Mouse (Mus musculus) MN1 (cell line): ENCODE data around the gene Pakap.

Experiments used
- DNase-seq: peaks from one replicate; pipeline ENCODE4 v3.0.0-alpha.2; 2016; ENCODE audit warnings: low spot score

The Pakap gene

GRCm38 (mm10) chr4:57842472-57843305, 274.7 kb downstream of the Pakap start:
- no peak for DNase-seq

GRCm38 (mm10) chr4:57845031-57845431, 277.1 kb downstream of the Pakap start:
- no peak for DNase-seq

GRCm38 (mm10) chr4:57845541-57846210, 277.7 kb downstream of the Pakap start:
- no peak for DNase-seq

GRCm38 (mm10) chr4:57846381-57846990, 278.5 kb downstream of the Pakap start:
- no peak for DNase-seq

- DNase-seq = no peak
Observed at GRCm38 (mm10) chr4:57846991-57847422, 279.0 kb downstream of the Pakap start.

- no peak for DNase-seq
Observed at GRCm38 (mm10) chr4:57847676-57848075, 279.7 kb downstream of the Pakap start.

GRCm38 (mm10) chr4:57849465-57849864, 281.5 kb downstream of the Pakap start:
- DNase-seq = no peak

GRCm38 (mm10) chr4:57851731-57852130, 283.8 kb downstream of the Pakap start:
- DNase-seq = no peak

- no peak for DNase-seq
Observed at GRCm38 (mm10) chr4:57852461-57853040, 284.6 kb downstream of the Pakap start.

GRCm38 (mm10) chr4:57854181-57854580, 286.2 kb downstream of the Pakap start:
- DNase-seq = no peak

- DNase-seq = no peak
Observed at GRCm38 (mm10) chr4:57855281-57855941, 287.4 kb downstream of the Pakap start.

GRCm38 (mm10) chr4:57856673-57857072, 288.7 kb downstream of the Pakap start:
- no peak for DNase-seq

- DNase-seq = no peak
Observed at GRCm38 (mm10) chr4:57860204-57860611, 292.2 kb downstream of the Pakap start.

- DNase-seq = no peak
Observed at GRCm38 (mm10) chr4:57861166-57861565, 293.2 kb downstream of the Pakap start.

GRCm38 (mm10) chr4:57861856-57862255, 293.9 kb downstream of the Pakap start:
- DNase-seq = no peak

- DNase-seq = no peak
Observed at GRCm38 (mm10) chr4:57862269-57862986, 294.4 kb downstream of the Pakap start.

GRCm38 (mm10) chr4:57866088-57866487, 298.1 kb downstream of the Pakap start:
- no peak for DNase-seq

- no peak for DNase-seq
Observed at GRCm38 (mm10) chr4:57866990-57867389, 299.0 kb downstream of the Pakap start.

GRCm38 (mm10) chr4:57867454-57867853, 299.5 kb downstream of the Pakap start:
- no peak for DNase-seq

GRCm38 (mm10) chr4:57879137-57879536, 311.2 kb downstream of the Pakap start:
- no peak for DNase-seq

GRCm38 (mm10) chr4:57879804-57880357, 311.9 kb downstream of the Pakap start:
- no peak for DNase-seq
